Mouse (Mus musculus) kidney, adult 10 weeks (tissue): ENCODE results near the gene Clip2. TPM values are rescaled to one million over a fixed set of nuclear protein-coding genes. Genes with fewer than 3 reads are reported as not detected.

Source experiments
- polyA plus RNA-seq: library from polyadenylated mRNA; stranded (reverse); fragments of 350-450 nt; fragmentation: Illumina TruSeq; extraction: RNeasy Lipid Tissue Mini Kit (QIAGEN cat#74804); gene quantifications from one replicate; pipeline ENCODE4 v1.2.3, GENCODE M21; 2014; ENCODE audit warnings: low read depth, low replicate concordance

Clip2 gene
- 0.93 TPM for polyA plus RNA-seq

GRCm38 (mm10) chr5:134552110-134552972 lies at the start of gene Clip2:
Gene Clip2, minus strand, starts transcription at chr5:134552434.

GRCm38 (mm10) chr5:134581146-134581545 lies 28.9 kb upstream of the Clip2 start, which contains the start of gene Rfc2:
Gene Rfc2, plus strand, starts transcription at chr5:134581366.

GRCm38 (mm10) chr5:134560071-134560449 lies 7.8 kb upstream of the Clip2 start, which contains the start of gene Syna:
Gene Syna, minus strand, starts transcription at chr5:134560171.

GRCm38 (mm10) chr5:134456503-134456962 lies 95.7 kb downstream of the Clip2 start, which contains the start of gene Gtf2ird1:
Gene Gtf2ird1, minus strand, starts transcription at chr5:134456716.

Other genes starting within 250 kb of the Clip2 start
- 66.4 TPM for gene Gtf2i, start 237.7 kb downstream of the Clip2 start, polyA plus RNA-seq
- 6.8 TPM for gene Gtf2ird1, start 95.7 kb downstream of the Clip2 start, polyA plus RNA-seq
- gene Syna, start 7.7 kb upstream of the Clip2 start, polyA plus RNA-seq, result not detected
- 9.7 TPM for gene Rfc2, start 28.9 kb upstream of the Clip2 start, polyA plus RNA-seq
- gene Lat2, start 62.6 kb upstream of the Clip2 start, polyA plus RNA-seq, result 1.0 TPM
- 86.6 TPM for gene Eif4h, start 87.1 kb upstream of the Clip2 start, polyA plus RNA-seq
- 0.16 TPM for gene Limk1, start 136.2 kb upstream of the Clip2 start, polyA plus RNA-seq
- gene Eln, start 194.9 kb upstream of the Clip2 start, polyA plus RNA-seq, result 1.1 TPM